Mouse (Mus musculus): ENCODE data around the gene Ppp1r18. TPM values are rescaled to one million over a fixed set of nuclear protein-coding genes. Genes with fewer than 3 reads are reported as not detected.

Ppp1r18 gene
- polyA plus RNA-seq, 1 experiment from 2014 or later = 20.1 TPM

DNA sequence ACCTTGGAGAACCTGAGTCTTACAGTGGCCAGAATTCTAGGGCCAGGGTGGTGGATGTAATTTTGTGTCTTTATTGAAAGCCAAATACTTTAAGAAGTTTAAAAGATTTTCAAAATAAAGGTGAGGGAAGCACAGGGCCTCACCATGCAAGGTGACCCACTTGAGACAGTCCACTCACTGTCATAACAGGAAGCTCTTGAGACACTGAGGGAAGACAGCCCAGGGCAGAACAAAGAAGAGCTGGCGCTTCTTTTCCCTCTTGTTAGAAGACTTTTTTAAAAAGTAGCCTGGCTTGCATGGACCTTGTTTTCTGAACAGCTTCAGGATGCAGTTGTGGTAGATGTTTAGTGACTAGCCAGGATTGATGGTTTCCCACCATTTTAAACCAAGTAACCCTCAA is 55.0 kb downstream of the Ppp1r18 start:
- peaks cover 15% of the 10 kb centered on the region for H3K4me1 ChIP-seq (ENCODE audit: control insufficient read depth, insufficient read depth, low read length)
- peak overlapping the region; percentile 99 for H3K27ac ChIP-seq (ENCODE audit: low read length)
- peaks cover 18% of the 10 kb centered on the region for H3K36me3 ChIP-seq (ENCODE audit: control insufficient read depth, insufficient read depth)
- WGBS = 52% methylated on average over 1 of the region's 1 CpGs
- H3K4me3 ChIP-seq (ENCODE audit: low read length) = no peak overlapping the region
- H3K4me2 ChIP-seq (ENCODE audit: low read depth, low read length) = peak overlapping the region; percentile 98; the same call in 1 of the 2 replicates
- no peak for ATAC-seq (replicated peaks; ENCODE audit: extremely low read depth, insufficient read depth, low FRiP score)
- H3K27me3 ChIP-seq (ENCODE audit: control insufficient read depth, insufficient read depth, low read length) = no peaks in the 10 kb centered on the region
- no peaks in the 10 kb centered on the region for H3K9me3 ChIP-seq (replicated peaks; ENCODE audit: control insufficient read depth, low read length)
- no peak overlapping the region for H3K9ac ChIP-seq (ENCODE audit: low read length)

DNA sequence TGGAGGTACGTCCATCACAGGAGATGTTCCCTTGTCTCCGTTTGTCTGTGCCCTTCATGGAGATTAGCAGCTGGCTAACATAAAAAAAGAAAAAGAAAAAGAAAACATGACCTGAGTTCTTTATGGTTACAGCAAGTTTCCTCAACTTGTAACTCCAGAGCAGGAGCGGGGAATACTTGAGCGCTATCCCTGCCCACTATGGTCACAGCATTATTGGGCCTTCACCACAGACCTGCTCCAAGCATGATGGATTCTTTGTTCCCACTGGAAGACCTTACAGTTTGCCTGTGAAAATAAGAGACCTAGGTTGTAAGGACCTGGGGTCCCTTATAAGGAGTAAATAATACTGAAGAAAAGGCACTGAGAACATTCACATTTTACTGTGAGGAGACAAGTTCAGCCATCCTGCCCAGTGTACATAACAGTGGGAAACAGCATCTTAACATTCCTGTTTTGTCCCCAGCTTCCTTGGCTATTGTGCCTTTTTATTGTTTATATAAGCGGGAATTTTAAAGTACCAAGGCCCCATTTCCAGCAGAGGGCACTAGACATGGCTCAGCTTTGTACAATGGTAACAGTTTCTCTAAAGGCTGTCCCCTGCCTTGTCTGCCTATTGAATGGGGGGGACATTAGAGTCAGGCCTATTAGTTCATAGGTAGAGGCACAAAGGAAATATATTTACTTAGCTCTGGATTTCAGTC is 55.6 kb downstream of the Ppp1r18 start:
- WGBS = 76% methylated on average over 5 of the region's 5 CpGs
- H3K4me2 ChIP-seq (ENCODE audit: low read depth, low read length) = no peak overlapping the region
- no peak overlapping the region for H3K9ac ChIP-seq (ENCODE audit: low read length)
- no peaks in the 10 kb centered on the region for H3K27me3 ChIP-seq (ENCODE audit: control insufficient read depth, insufficient read depth, low read length)
- H3K36me3 ChIP-seq (ENCODE audit: control insufficient read depth, insufficient read depth) = peaks cover 21% of the 10 kb centered on the region
- H3K4me1 ChIP-seq (ENCODE audit: control insufficient read depth, insufficient read depth, low read length) = peaks cover 13% of the 10 kb centered on the region
- H3K9me3 ChIP-seq (replicated peaks; ENCODE audit: control insufficient read depth, low read length) = no peaks in the 10 kb centered on the region
- H3K27ac ChIP-seq (ENCODE audit: low read length) = no peak overlapping the region
- no peak overlapping the region for H3K4me3 ChIP-seq (ENCODE audit: low read length)
- ATAC-seq (replicated peaks; ENCODE audit: extremely low read depth, insufficient read depth, low FRiP score) = no peak

DNA sequence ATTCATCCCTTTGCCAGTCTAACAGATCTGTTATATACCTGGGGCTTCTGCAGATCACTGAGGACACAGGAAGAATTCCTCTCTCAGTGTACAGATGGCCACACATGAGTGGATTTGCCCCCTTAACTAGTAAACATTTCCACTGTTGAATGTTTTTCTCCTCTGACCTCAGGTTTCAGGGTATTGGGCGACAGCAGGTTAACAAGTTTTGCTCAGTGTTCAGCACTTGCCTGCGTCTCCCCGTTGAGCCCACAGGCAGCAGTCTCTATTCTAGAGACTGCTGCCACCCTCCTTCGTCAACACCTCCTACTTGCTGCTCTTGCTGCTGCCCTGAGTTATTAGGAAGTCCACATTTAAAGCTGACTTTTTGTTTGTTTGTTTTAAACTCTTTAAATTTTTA is 56.3 kb downstream of the Ppp1r18 start:
- Histone ChIP-seq H3K27me3 (ENCODE audit: control insufficient read depth, insufficient read depth, low read length) (no peaks in the 10 kb centered on the region), H3K4me1 (ENCODE audit: control insufficient read depth, insufficient read depth, low read length) (peaks cover 13% of the 10 kb centered on the region), H3K9me3 (replicated peaks; ENCODE audit: control insufficient read depth, low read length) (no peaks in the 10 kb centered on the region), H3K4me2 (ENCODE audit: low read depth, low read length) (no peak overlapping the region), H3K36me3 (ENCODE audit: control insufficient read depth, insufficient read depth) (peaks cover 28% of the 10 kb centered on the region), H3K27ac (ENCODE audit: low read length) (no peak overlapping the region), H3K4me3 (ENCODE audit: low read length) (no peak overlapping the region), H3K9ac (ENCODE audit: low read length) (no peak overlapping the region)
- ATAC-seq (replicated peaks; ENCODE audit: extremely low read depth, insufficient read depth, low FRiP score) = no peak
- WGBS = 60% methylated on average over 4 of the region's 4 CpGs

DNA sequence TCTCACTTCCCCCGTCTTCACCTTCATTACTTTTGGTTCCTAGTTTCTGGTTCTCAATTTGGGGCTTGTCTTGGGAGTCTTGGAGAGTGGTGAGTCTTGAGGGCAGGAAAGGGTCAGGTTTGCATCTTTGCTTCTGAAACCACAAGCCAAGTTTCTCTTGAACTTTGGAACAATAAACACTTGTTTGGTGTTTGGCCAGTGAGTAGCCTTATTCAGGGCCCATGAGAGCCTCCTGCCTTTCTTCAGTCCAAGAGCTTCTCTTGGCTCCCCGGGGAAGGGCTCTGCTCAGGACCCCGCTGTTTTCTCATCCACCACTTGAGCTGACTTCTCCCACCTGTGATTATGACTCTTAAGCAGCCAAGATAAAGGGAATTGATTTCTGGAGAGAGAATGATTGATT is 57.2 kb downstream of the Ppp1r18 start:
- H3K36me3 ChIP-seq (ENCODE audit: control insufficient read depth, insufficient read depth) = peaks cover 34% of the 10 kb centered on the region
- no peak overlapping the region for H3K27ac ChIP-seq (ENCODE audit: low read length)
- no peak for ATAC-seq (replicated peaks; ENCODE audit: extremely low read depth, insufficient read depth, low FRiP score)

DNA sequence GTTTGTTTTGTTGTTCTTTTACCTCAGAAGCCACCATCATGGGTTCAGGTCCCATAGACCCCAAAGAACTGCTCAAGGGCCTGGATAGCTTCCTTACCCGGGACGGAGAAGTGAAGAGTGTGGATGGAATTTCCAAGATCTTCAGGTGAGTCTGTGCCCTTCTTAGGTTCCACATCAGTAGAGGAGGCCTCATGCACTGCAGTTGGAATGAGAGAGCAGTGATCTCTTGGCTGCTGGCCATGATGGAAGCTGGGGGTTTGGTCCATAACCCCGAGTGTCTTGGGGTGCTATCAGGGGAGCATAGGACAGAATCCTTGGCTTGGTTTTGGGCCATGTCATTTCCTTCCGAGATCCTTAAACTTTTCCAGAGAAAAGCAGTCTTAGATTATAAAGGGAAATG is 57.9 kb downstream of the Ppp1r18 start:
- Histone ChIP-seq H3K9ac (ENCODE audit: low read length) (no peak overlapping the region), H3K4me3 (ENCODE audit: low read length) (no peak overlapping the region), H3K9me3 (replicated peaks; ENCODE audit: control insufficient read depth, low read length) (no peaks in the 10 kb centered on the region), H3K4me1 (ENCODE audit: control insufficient read depth, insufficient read depth, low read length) (peaks cover 13% of the 10 kb centered on the region), H3K4me2 (ENCODE audit: low read depth, low read length) (no peak overlapping the region), H3K36me3 (ENCODE audit: control insufficient read depth, insufficient read depth) (peaks cover 41% of the 10 kb centered on the region), H3K27me3 (ENCODE audit: control insufficient read depth, insufficient read depth, low read length) (no peaks in the 10 kb centered on the region), H3K27ac (ENCODE audit: low read length) (no peak overlapping the region)
- WGBS = 84% methylated on average over 4 of the region's 4 CpGs
- ATAC-seq (replicated peaks; ENCODE audit: extremely low read depth, insufficient read depth, low FRiP score) = no peak

More for the DNA sequence above, 57.2 kb downstream of the Ppp1r18 start:
- 84% methylated on average over 3 of the region's 3 CpGs for WGBS
- H3K4me3 ChIP-seq (ENCODE audit: low read length) = no peak overlapping the region
- no peaks in the 10 kb centered on the region for H3K27me3 ChIP-seq (ENCODE audit: control insufficient read depth, insufficient read depth, low read length)
- H3K4me1 ChIP-seq (ENCODE audit: control insufficient read depth, insufficient read depth, low read length) = peaks cover 13% of the 10 kb centered on the region
- no peak overlapping the region for H3K9ac ChIP-seq (ENCODE audit: low read length)
- no peak overlapping the region for H3K4me2 ChIP-seq (ENCODE audit: low read depth, low read length)
- H3K9me3 ChIP-seq (replicated peaks; ENCODE audit: control insufficient read depth, low read length) = no peaks in the 10 kb centered on the region

MicroRNA genes within 50 kb of the gene (microRNA counts, 519-probe panel; counts per million panel counts)
- not detected for microRNA mmu-miR-1894-3p
- microRNA mmu-miR-1894-5p = 2,119 counts per million, percentile 29 among the panel's probes with 10 or more counts

Small RNA genes lying within 50 kb of the gene (microRNA-seq; reads per million reads assigned to microRNA genes)
- gene Gm28033 (2.0 reads per million, percentile 4 among the genes with 10 or more reads in this experiment), gene Mir1894 (not detected)

Other genes starting within 250 kb of the Ppp1r18 start
- not detected in 2 replicates for gene Gm9573, start 239.0 kb upstream of the Ppp1r18 start, polyA plus RNA-seq (2015; fragmentation: Nextera tagmentation; extraction: Ambion mirVana)
- 0.29 and 0.42 TPM in 2 replicates for gene Mucl3, start 221.9 kb upstream of the Ppp1r18 start, polyA plus RNA-seq (2015; fragmentation: Nextera tagmentation; extraction: Ambion mirVana)
- 12.8 and 17.1 TPM in 2 replicates for gene Vars2, start 198.0 kb upstream of the Ppp1r18 start, polyA plus RNA-seq (2015; fragmentation: Nextera tagmentation; extraction: Ambion mirVana)
- gene Gtf2h4, start 191.9 kb upstream of the Ppp1r18 start, polyA plus RNA-seq (2015; fragmentation: Nextera tagmentation; extraction: Ambion mirVana) = 29.6 and 30.8 TPM in 2 replicates
- 110 and 129 TPM in 2 replicates for gene Ddr1, start 161.0 kb upstream of the Ppp1r18 start, polyA plus RNA-seq (2015; fragmentation: Nextera tagmentation; extraction: Ambion mirVana)
- 60.9 and 62.6 TPM in 2 replicates for gene Ier3, start 43.9 kb upstream of the Ppp1r18 start, polyA plus RNA-seq (2015; fragmentation: Nextera tagmentation; extraction: Ambion mirVana)
- 119 and 134 TPM in 2 replicates for gene Flot1, start 42.4 kb upstream of the Ppp1r18 start, polyA plus RNA-seq (2015; fragmentation: Nextera tagmentation; extraction: Ambion mirVana)
- 634 and 654 TPM in 2 replicates for gene Tubb5, start 27.3 kb upstream of the Ppp1r18 start, polyA plus RNA-seq (2015; fragmentation: Nextera tagmentation; extraction: Ambion mirVana)
- gene Mdc1, start 24.1 kb upstream of the Ppp1r18 start, polyA plus RNA-seq (2015; fragmentation: Nextera tagmentation; extraction: Ambion mirVana) = 14.7 and 15.0 TPM in 2 replicates
- gene Nrm, start 4.3 kb upstream of the Ppp1r18 start, polyA plus RNA-seq (2015; fragmentation: Nextera tagmentation; extraction: Ambion mirVana) = 45.9 and 46.9 TPM in 2 replicates
- 27.4 and 29.2 TPM in 2 replicates for gene Dhx16, start 14.2 kb downstream of the Ppp1r18 start, polyA plus RNA-seq (2015; fragmentation: Nextera tagmentation; extraction: Ambion mirVana)
- gene 2310061I04Rik, start 31.8 kb downstream of the Ppp1r18 start, polyA plus RNA-seq (2015; fragmentation: Nextera tagmentation; extraction: Ambion mirVana) = 33.7 and 34.6 TPM in 2 replicates
- gene Atat1, start 44.5 kb downstream of the Ppp1r18 start, polyA plus RNA-seq (2015; fragmentation: Nextera tagmentation; extraction: Ambion mirVana) = 41.1 and 45.5 TPM in 2 replicates
- gene Mrps18b, start 50.8 kb downstream of the Ppp1r18 start, polyA plus RNA-seq (2015; fragmentation: Nextera tagmentation; extraction: Ambion mirVana) = 70.1 and 77.3 TPM in 2 replicates
- gene Ppp1r10, start 50.8 kb downstream of the Ppp1r18 start, polyA plus RNA-seq (2015; fragmentation: Nextera tagmentation; extraction: Ambion mirVana) = 25.3 and 28.7 TPM in 2 replicates
- gene Abcf1, start 104.2 kb downstream of the Ppp1r18 start, polyA plus RNA-seq (2015; fragmentation: Nextera tagmentation; extraction: Ambion mirVana) = 63.2 and 66.5 TPM in 2 replicates
- 34.5 and 36.6 TPM in 2 replicates for gene Gnl1, start 114.3 kb downstream of the Ppp1r18 start, polyA plus RNA-seq (2015; fragmentation: Nextera tagmentation; extraction: Ambion mirVana)
- gene Prr3, start 114.6 kb downstream of the Ppp1r18 start, polyA plus RNA-seq (2015; fragmentation: Nextera tagmentation; extraction: Ambion mirVana) = 13.5 and 15.6 TPM in 2 replicates
- gene H2-T24, start 155.0 kb downstream of the Ppp1r18 start, polyA plus RNA-seq (2015; fragmentation: Nextera tagmentation; extraction: Ambion mirVana) = 1.8 and 2.5 TPM in 2 replicates
- gene H2-T23, start 167.3 kb downstream of the Ppp1r18 start, polyA plus RNA-seq (2015; fragmentation: Nextera tagmentation; extraction: Ambion mirVana) = 9.6 and 19.7 TPM in 2 replicates
- gene H2-T22, start 177.2 kb downstream of the Ppp1r18 start, polyA plus RNA-seq (2015; fragmentation: Nextera tagmentation; extraction: Ambion mirVana) = 10.1 and 12.6 TPM in 2 replicates
- gene Gm6034, start 177.4 kb downstream of the Ppp1r18 start, polyA plus RNA-seq (2015; fragmentation: Nextera tagmentation; extraction: Ambion mirVana) = not detected in 2 replicates
- 0.24 TPM in 1 of 2 replicates, not detected in the other for gene Gm11127, start 192.8 kb downstream of the Ppp1r18 start, polyA plus RNA-seq (2015; fragmentation: Nextera tagmentation; extraction: Ambion mirVana)

All from heart, embryonic 16.5 days (tissue).